Mouse (Mus musculus) kidney, adult 2 months (tissue): ENCODE data around the gene Slc35d1. TPM values are rescaled to one million over a fixed set of nuclear protein-coding genes. Genes with fewer than 3 reads are reported as not detected.

Source experiments
- DNase-seq: peaks from one replicate; pipeline ENCODE4 v3.0.0; 2021
- H3K27ac ChIP-seq: fragments of 200-500 bp; 2 replicates; pipeline ENCODE4 v1.5.1; 2012; ENCODE audit warnings: low read depth, low read length, control low read depth, inconsistent platforms; ENCODE audit not compliant: insufficient read depth
- H3K27me3 ChIP-seq: fragments of 200-500 bp; replicated peaks from 2 replicates; pipeline ENCODE4 v1.6.1; 2012; ENCODE audit warnings: mild to moderate bottlenecking, moderate library complexity, low read length, inconsistent platforms; ENCODE audit not compliant: control insufficient read depth, insufficient read depth
- H3K36me3 ChIP-seq: fragments of 200-500 bp; 2 replicates; pipeline ENCODE4 v1.6.1; 2012; ENCODE audit warnings: mild to moderate bottlenecking, moderate library complexity, low read length, inconsistent platforms; ENCODE audit not compliant: control insufficient read depth, insufficient read depth
- H3K4me1 ChIP-seq: fragments of 200-500 bp; 2 replicates; pipeline ENCODE4 v1.6.1; 2011; ENCODE audit warnings: low read length; ENCODE audit not compliant: control insufficient read depth, insufficient read depth
- H3K4me3 ChIP-seq: fragments of 200-500 bp; 2 replicates; pipeline ENCODE4 v1.5.1; 2011; ENCODE audit warnings: mild to moderate bottlenecking, low read depth, low read length, control low read depth; ENCODE audit not compliant: insufficient read depth
- CTCF ChIP-seq: fragments of 200-500 bp; conservative IDR thresholded peaks from 2 replicates; pipeline ENCODE4 v1.5.1; 2011; ENCODE audit warnings: low read depth, mild to moderate bottlenecking, control low read depth, low read length, moderate library complexity, mixed read lengths; ENCODE audit not compliant: insufficient read depth, insufficient read length
- POLR2A ChIP-seq: fragments of 200-500 bp; IDR thresholded peaks from one replicate; pipeline ENCODE4 v1.6.1; 2011; ENCODE audit warnings: low read depth, low read length, control low read depth
- WGBS: fragments of 180-500 bp; shearing (Covaris S2); methylation state at CpG from one replicate; pipeline ENCODE4 v1.1.7; 2018; 5-methylcytosine and 5-hydroxymethylcytosine counted together
- polyA plus RNA-seq: library from polyadenylated mRNA; depleted of rRNA; stranded (reverse); fragments of >200 nt; gene quantifications from 2 replicates; pipeline ENCODE4 v1.2.3, GENCODE M21; 2012

Gene Slc35d1
- polyA plus RNA-seq, 1 experiment: 15.9 TPM

- TF ChIP-seq CTCF: no peak
- TF ChIP-seq POLR2A: no peak
- DNase-seq: peak; percentile 11
- H3K27me3 ChIP-seq: no peaks in the 10 kb centered on the region
- H3K27ac ChIP-seq: peak overlapping the region; percentile 75
- peaks cover 22% of the 10 kb centered on the region for H3K4me1 ChIP-seq
- WGBS: 3% methylated on average over 30 of the region's 30 CpGs
- H3K4me3 ChIP-seq: peak overlapping the region; percentile 100
- H3K36me3 ChIP-seq: peaks cover 2% of the 10 kb centered on the region; the same call in 1 of the 2 replicates
Measured at GRCm38 (mm10) chr4:103213859-103214497, 986 bp downstream of the Slc35d1 start.

DNA sequence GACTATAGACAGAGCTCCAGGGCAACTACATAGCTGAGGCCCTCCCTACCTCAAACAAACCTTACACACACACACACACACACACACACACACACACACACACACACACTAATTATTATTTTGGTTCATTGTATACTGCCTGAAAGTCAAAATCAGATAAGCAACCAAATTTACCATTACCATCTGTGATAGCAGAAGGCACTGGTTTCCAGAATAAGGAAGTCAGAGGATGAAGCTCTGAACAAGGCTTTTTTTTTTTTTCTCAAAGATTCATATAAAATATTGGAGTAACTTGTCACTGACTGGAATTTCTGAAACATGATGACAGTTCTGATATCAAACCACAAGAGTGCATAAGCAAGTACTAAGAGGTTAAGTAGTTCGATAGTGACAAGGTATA lies 6.4 kb downstream of the Slc35d1 start:
- no peaks in the 10 kb centered on the region for H3K27me3 ChIP-seq
- 89% methylated on average over 1 of the region's 1 CpGs for WGBS
- H3K36me3 ChIP-seq: peaks cover 8% of the 10 kb centered on the region
- TF ChIP-seq CTCF (no peak), POLR2A (no peak)
- H3K4me1 ChIP-seq: peaks cover under 1% of the 10 kb centered on the region; the same call in 1 of the 2 replicates
- no peak for DNase-seq
- no peak overlapping the region for H3K4me3 ChIP-seq
- H3K27ac ChIP-seq: no peak overlapping the region

- Histone ChIP-seq H3K27me3 (no peaks in the 10 kb centered on the region), H3K4me1 (no peaks in the 10 kb centered on the region), H3K36me3 (peaks cover 6% of the 10 kb centered on the region), H3K27ac (no peak overlapping the region), H3K4me3 (no peak overlapping the region)
- 82% methylated on average over 2 of the region's 2 CpGs for whole genome bisulfite sequencing
- TF ChIP-seq CTCF: no peak
- no peak for TF ChIP-seq POLR2A
- no peak for DNase-seq
Measured at GRCm38 (mm10) chr4:103203646-103204045, 11.3 kb downstream of the Slc35d1 start.

DNA sequence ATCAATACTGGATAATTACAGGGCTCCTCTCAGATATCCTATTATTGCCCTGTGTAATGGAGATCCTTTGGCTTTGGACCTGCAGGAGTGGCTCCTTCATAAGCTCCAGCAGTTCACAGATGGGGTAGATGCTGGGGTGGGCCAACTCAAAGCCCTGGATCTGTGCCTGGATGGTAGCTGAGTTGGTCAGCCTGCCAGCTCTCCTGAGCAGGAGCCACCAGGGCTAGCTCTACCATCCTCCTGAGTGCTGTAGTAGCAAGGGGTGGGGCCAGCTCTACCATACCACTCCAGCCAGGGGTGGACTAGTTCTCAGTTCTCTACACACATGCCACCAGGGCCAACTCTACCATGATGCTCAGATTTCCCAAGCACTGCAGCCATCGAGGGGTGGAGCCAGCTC lies 14.9 kb downstream of the Slc35d1 start:
- no peak for DNase-seq
- Histone ChIP-seq H3K36me3 (peaks cover 2% of the 10 kb centered on the region), H3K27ac (no peak overlapping the region), H3K27me3 (no peaks in the 10 kb centered on the region), H3K4me1 (no peaks in the 10 kb centered on the region), H3K4me3 (no peak overlapping the region)
- 93% methylated on average over 1 of the region's 1 CpGs for WGBS
- TF ChIP-seq CTCF (no peak), POLR2A (no peak)

DNA sequence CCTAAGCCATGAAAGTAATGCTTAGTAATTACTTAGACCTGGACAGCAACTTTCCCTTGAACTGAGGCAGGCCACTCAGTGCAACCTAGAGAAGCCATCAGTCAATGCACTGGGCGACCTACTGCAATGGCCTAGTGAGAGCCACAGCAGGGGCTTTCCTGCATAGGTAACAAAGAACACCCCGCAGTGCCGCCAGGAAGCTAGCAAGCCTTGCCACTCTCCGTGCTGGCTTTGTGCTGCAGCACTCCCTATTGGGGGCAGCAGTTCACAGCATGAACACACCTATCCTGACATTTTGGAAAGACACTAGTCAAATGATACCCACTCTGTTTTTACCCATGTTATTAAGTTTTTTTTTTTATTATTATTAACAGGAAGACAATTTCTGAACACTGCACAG lies 15.9 kb downstream of the Slc35d1 start:
- Histone ChIP-seq H3K27ac (no peak overlapping the region), H3K36me3 (no peaks in the 10 kb centered on the region; the same call in 1 of the 2 replicates), H3K4me1 (no peaks in the 10 kb centered on the region), H3K4me3 (no peak overlapping the region), H3K27me3 (no peaks in the 10 kb centered on the region)
- DNase-seq: no peak
- TF ChIP-seq CTCF (no peak), POLR2A (no peak)
- 68% methylated on average over 4 of the region's 4 CpGs for WGBS

DNA sequence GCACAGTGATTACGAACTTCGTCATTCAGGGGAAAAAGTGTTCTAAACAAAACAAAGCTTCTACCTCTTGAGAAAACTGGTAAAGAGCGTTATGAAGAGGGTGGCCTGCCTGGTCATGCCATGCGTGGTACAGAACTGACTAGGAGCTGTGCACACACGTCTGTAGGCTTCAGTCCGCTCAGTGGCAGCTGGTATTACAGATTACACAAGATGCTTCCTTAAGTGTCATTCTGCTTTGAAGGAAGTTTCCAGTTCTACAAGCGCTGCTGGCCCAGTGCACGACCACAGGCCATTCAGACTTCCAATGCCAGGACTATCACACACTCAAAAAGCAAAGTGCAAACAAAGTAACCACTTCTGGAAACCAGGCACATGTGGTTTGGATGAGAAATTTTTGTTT lies 17.6 kb downstream of the Slc35d1 start:
- H3K27me3 ChIP-seq: no peaks in the 10 kb centered on the region
- H3K36me3 ChIP-seq: no peaks in the 10 kb centered on the region; the same call in 1 of the 2 replicates
- H3K4me3 ChIP-seq: no peak overlapping the region
- no peak for TF ChIP-seq CTCF
- no peak for TF ChIP-seq POLR2A
- DNase-seq: no peak
- 88% methylated on average over 8 of the region's 8 CpGs for WGBS
- H3K27ac ChIP-seq: no peak overlapping the region
- H3K4me1 ChIP-seq: no peaks in the 10 kb centered on the region

- WGBS: 90% methylated on average over 2 of the region's 2 CpGs
- H3K4me3 ChIP-seq: no peak overlapping the region
- no peaks in the 10 kb centered on the region; the same call in 1 of the 2 replicates for H3K4me1 ChIP-seq
- no peak for DNase-seq
- no peak overlapping the region for H3K27ac ChIP-seq
- peaks cover 8% of the 10 kb centered on the region for H3K36me3 ChIP-seq
- no peaks in the 10 kb centered on the region for H3K27me3 ChIP-seq
- TF ChIP-seq POLR2A (no peak), CTCF (peak; percentile 27; the same call in 1 of the 2 replicates)
Measured at GRCm38 (mm10) chr4:103192421-103192820, 22.5 kb downstream of the Slc35d1 start.
